Mouse (Mus musculus) mature B cell (primary cell): Measurements from ENCODE around the gene Dock9.

Experiments used
- in situ Hi-C: fragments of 300-500 bp; cut with MboI; formaldehyde crosslinking; loops from 2 replicates; pipeline ENCODE4 v1.14.3; 2019

Gene Dock9

GRCm38 (mm10) chr14:121620567-121620966 lies 177.1 kb downstream of the Dock9 start:
- in situ Hi-C loops = no loop called here

- in situ Hi-C loops = no loop called here
Measured at GRCm38 (mm10) chr14:121620157-121620556, 177.5 kb downstream of the Dock9 start.

- in situ Hi-C loops = no loop called here
Measured at GRCm38 (mm10) chr14:121617645-121618390, 179.8 kb downstream of the Dock9 start.

- in situ Hi-C loops = no loop called here
Measured at GRCm38 (mm10) chr14:121615431-121615830, 182.2 kb downstream of the Dock9 start.

- in situ Hi-C loops = no loop called here
Measured at GRCm38 (mm10) chr14:121614461-121615170, 183.0 kb downstream of the Dock9 start.

- in situ Hi-C loops = no loop called here
Measured at GRCm38 (mm10) chr14:121613490-121613889, 184.1 kb downstream of the Dock9 start.

GRCm38 (mm10) chr14:121612926-121613325 lies 184.7 kb downstream of the Dock9 start:
- in situ Hi-C loops = no loop called here

GRCm38 (mm10) chr14:121611533-121611932 lies 186.1 kb downstream of the Dock9 start:
- in situ Hi-C loops = no loop called here

- in situ Hi-C loops = no loop called here
Measured at GRCm38 (mm10) chr14:121611098-121611497, 186.5 kb downstream of the Dock9 start.

- in situ Hi-C loops = no loop called here
Measured at GRCm38 (mm10) chr14:121608522-121608921, 189.1 kb downstream of the Dock9 start.

- in situ Hi-C loops = no loop called here
Measured at GRCm38 (mm10) chr14:121606433-121606832, 191.2 kb downstream of the Dock9 start.

GRCm38 (mm10) chr14:121605260-121605659 lies 192.4 kb downstream of the Dock9 start:
- in situ Hi-C loops = no loop called here

- in situ Hi-C loops = no loop called here
Measured at GRCm38 (mm10) chr14:121604565-121604964, 193.1 kb downstream of the Dock9 start.

GRCm38 (mm10) chr14:121602610-121603009 lies 195.0 kb downstream of the Dock9 start:
- in situ Hi-C loops = no loop called here

- in situ Hi-C loops = no loop called here
Measured at GRCm38 (mm10) chr14:121600538-121600937, 197.1 kb downstream of the Dock9 start.

- in situ Hi-C loops = no loop called here
Measured at GRCm38 (mm10) chr14:121597073-121597472, 200.6 kb downstream of the Dock9 start.

- in situ Hi-C loops = no loop called here
Measured at GRCm38 (mm10) chr14:121596631-121597030, 201.0 kb downstream of the Dock9 start.

GRCm38 (mm10) chr14:121594684-121595083 lies 203.0 kb downstream of the Dock9 start:
- in situ Hi-C loops = no loop called here

- in situ Hi-C loops = no loop called here
Measured at GRCm38 (mm10) chr14:121593313-121593929, 204.2 kb downstream of the Dock9 start.

- in situ Hi-C loops = no loop called here
Measured at GRCm38 (mm10) chr14:121592890-121593289, 204.7 kb downstream of the Dock9 start.

- in situ Hi-C loops = no loop called here
Measured at GRCm38 (mm10) chr14:121592356-121592755, 205.3 kb downstream of the Dock9 start.

- in situ Hi-C loops = no loop called here
Measured at GRCm38 (mm10) chr14:121589097-121589725, 208.4 kb downstream of the Dock9 start.
